Mouse (Mus musculus): Measurements from ENCODE around the gene Fth1.

GRCm38 (mm10) chr19:9940903-9941302 is 39.5 kb upstream of the Fth1 start:
- TF ChIP-seq CTCF (IDR thresholded peaks at IDR 0.05) (no peak), EP300 (IDR thresholded peaks at IDR 0.05) (no peak)

Measured in lung, postnatal 0 days (tissue).